Mouse (Mus musculus) forebrain, postnatal 0 days (tissue): ENCODE data around the gene Tex48. TPM values are rescaled to one million over a fixed set of nuclear protein-coding genes. Genes with fewer than 3 reads are reported as not detected.

Experiments used
- ATAC-seq: fragments of 200-750 bp; cut with Nextera tagmentation; 2 replicates; pipeline ENCODE4 v1.8.0; 2017; ENCODE audit warnings: mild to moderate bottlenecking, moderate library complexity
- DNase-seq: peaks from one replicate; pipeline ENCODE4 v3.0.0-alpha.2; 2015
- H3K27ac ChIP-seq: fragments of 300-500 bp; sonication (generic); 2 replicates; pipeline ENCODE4 v1.5.1; 2014; ENCODE audit warnings: low read depth, mild to moderate bottlenecking, antibody characterized with exemption, low read length, moderate library complexity, mixed read lengths
- H3K27me3 ChIP-seq: fragments of 300-500 bp; sonication (generic); 2 replicates; pipeline ENCODE4 v1.6.1; 2014; ENCODE audit warnings: mild to moderate bottlenecking, low read length, mixed read lengths; ENCODE audit not compliant: insufficient read depth
- H3K36me3 ChIP-seq: fragments of 300-500 bp; sonication (generic); 2 replicates; pipeline ENCODE4 v1.6.1; 2014; ENCODE audit warnings: mild to moderate bottlenecking, moderate library complexity; ENCODE audit not compliant: insufficient read depth
- H3K4me1 ChIP-seq: fragments of 300-500 bp; sonication (generic); 2 replicates; pipeline ENCODE4 v1.6.1; 2014; ENCODE audit warnings: antibody characterized with exemption; ENCODE audit not compliant: insufficient read depth
- H3K4me2 ChIP-seq: fragments of 300-500 bp; sonication (generic); 2 replicates; pipeline ENCODE4 v1.6.1; 2014; ENCODE audit warnings: low read depth, mild to moderate bottlenecking, moderate library complexity
- H3K4me3 ChIP-seq: fragments of 300-500 bp; sonication (generic); 2 replicates; pipeline ENCODE4 v1.5.1; 2014; ENCODE audit warnings: low read depth, low read length, mixed read lengths
- H3K9ac ChIP-seq: fragments of 300-500 bp; sonication (generic); 2 replicates; pipeline ENCODE4 v1.6.1; 2014; ENCODE audit warnings: mild to moderate bottlenecking
- H3K9me3 ChIP-seq: fragments of 300-500 bp; sonication (generic); 2 replicates; pipeline ENCODE4 v1.6.1; 2016; ENCODE audit warnings: low read length
- CTCF ChIP-seq: sonication (generic); IDR thresholded peaks from 2 replicates; pipeline ENCODE4 v1.5.1; 2016; ENCODE audit warnings: antibody characterized with exemption, control low read depth, low read depth
- WGBS: fragments of 180-500 bp; shearing (Covaris S2); extraction: QIAGEN DNeasy Blood & Tissue Kit; methylation state at CpG from one replicate; pipeline ENCODE4 v1.1.7; 2014; 5-methylcytosine and 5-hydroxymethylcytosine counted together
- polyA plus RNA-seq: library from polyadenylated mRNA; unstranded; fragments of >200 nt; fragmentation: Nextera tagmentation; extraction: Ambion mirVana; gene quantifications from 2 replicates; pipeline ENCODE4 v1.2.1, GENCODE M21; 2015
- total RNA-seq: library from RNA; depleted of rRNA; stranded (reverse); fragments of >200 nt; gene quantifications from 2 replicates; pipeline ENCODE4 v1.2.3, GENCODE M21; 2014

Gene Tex48
- total and polyA plus RNA-seq, 2 experiments from 2014 or later = not detected

GRCm38 (mm10) chr4:63582580-63582979, 39.6 kb downstream of the Tex48 start:
- no peak for DNase-seq
- Histone ChIP-seq H3K4me1 (peaks cover 5% of the 10 kb centered on the region; the same call in 1 of the 2 replicates), H3K36me3 (no peaks in the 10 kb centered on the region), H3K4me2 (no peak overlapping the region), H3K27me3 (no peaks in the 10 kb centered on the region), H3K4me3 (no peak overlapping the region), H3K9me3 (no peaks in the 10 kb centered on the region), H3K27ac (no peak overlapping the region), H3K9ac (no peak overlapping the region)
- no peak for TF ChIP-seq CTCF
- ATAC-seq = no peak
- WGBS = 62% methylated on average over 5 of the region's 5 CpGs

GRCm38 (mm10) chr4:63580078-63580477, 42.1 kb downstream of the Tex48 start:
- H3K27ac ChIP-seq = no peak overlapping the region; the same call in 1 of the 2 replicates
- H3K27me3 ChIP-seq = no peaks in the 10 kb centered on the region
- DNase-seq (peak; percentile 30), ATAC-seq (peak; percentile 93)
- no peak overlapping the region for H3K4me3 ChIP-seq
- 13% methylated on average over 6 of the region's 6 CpGs for WGBS
- no peaks in the 10 kb centered on the region for H3K9me3 ChIP-seq
- no peak for TF ChIP-seq CTCF
- H3K4me2 ChIP-seq = no peak overlapping the region
- no peaks in the 10 kb centered on the region for H3K36me3 ChIP-seq
- H3K9ac ChIP-seq = no peak overlapping the region
- H3K4me1 ChIP-seq = peaks cover 5% of the 10 kb centered on the region; the same call in 1 of the 2 replicates

GRCm38 (mm10) chr4:63579649-63580048, 42.6 kb downstream of the Tex48 start:
- WGBS = 79% methylated on average over 14 of the region's 14 CpGs
- H3K4me3 ChIP-seq = no peak overlapping the region
- peak; percentile 18; the same call in 1 of the 2 replicates for ATAC-seq
- H3K9ac ChIP-seq = no peak overlapping the region
- no peaks in the 10 kb centered on the region for H3K27me3 ChIP-seq
- no peak overlapping the region for H3K4me2 ChIP-seq
- no peak overlapping the region for H3K27ac ChIP-seq
- peaks cover 5% of the 10 kb centered on the region; the same call in 1 of the 2 replicates for H3K4me1 ChIP-seq
- H3K9me3 ChIP-seq = no peaks in the 10 kb centered on the region
- no peak for TF ChIP-seq CTCF
- no peak for DNase-seq
- H3K36me3 ChIP-seq = no peaks in the 10 kb centered on the region

GRCm38 (mm10) chr4:63572621-63573020, 49.6 kb downstream of the Tex48 start:
- Histone ChIP-seq H3K4me2 (no peak overlapping the region), H3K9ac (no peak overlapping the region), H3K27ac (no peak overlapping the region), H3K36me3 (no peaks in the 10 kb centered on the region), H3K4me1 (no peaks in the 10 kb centered on the region), H3K4me3 (no peak overlapping the region), H3K27me3 (no peaks in the 10 kb centered on the region), H3K9me3 (no peaks in the 10 kb centered on the region)
- no peak for ATAC-seq
- WGBS = 91% methylated on average over 5 of the region's 5 CpGs
- DNase-seq = no peak
- no peak for TF ChIP-seq CTCF

- WGBS = 14% methylated on average over 7 of the region's 7 CpGs
- TF ChIP-seq CTCF = no peak
- Histone ChIP-seq H3K4me3 (no peak overlapping the region), H3K4me2 (no peak overlapping the region), H3K36me3 (no peaks in the 10 kb centered on the region), H3K9me3 (no peaks in the 10 kb centered on the region), H3K4me1 (no peaks in the 10 kb centered on the region), H3K27ac (0 out of 2 replicates have a peak overlapping the region, but pooled peaks have one; percentile 42), H3K9ac (no peak overlapping the region), H3K27me3 (no peaks in the 10 kb centered on the region)
- peak; percentile 26 for DNase-seq
- ATAC-seq = peak; percentile 52; the same call in 1 of the 2 replicates
Observed at GRCm38 (mm10) chr4:63570208-63570781, 51.9 kb downstream of the Tex48 start.

GRCm38 (mm10) chr4:63569322-63569721, 52.9 kb downstream of the Tex48 start:
- 85% methylated on average over 8 of the region's 8 CpGs for WGBS
- Histone ChIP-seq H3K4me3 (no peak overlapping the region), H3K27ac (no peak overlapping the region), H3K36me3 (no peaks in the 10 kb centered on the region), H3K4me1 (no peaks in the 10 kb centered on the region), H3K9ac (no peak overlapping the region), H3K27me3 (no peaks in the 10 kb centered on the region), H3K4me2 (no peak overlapping the region), H3K9me3 (no peaks in the 10 kb centered on the region)
- TF ChIP-seq CTCF = no peak
- ATAC-seq (no peak), DNase-seq (no peak)

- Histone ChIP-seq H3K4me1 (no peaks in the 10 kb centered on the region), H3K27me3 (no peaks in the 10 kb centered on the region), H3K4me3 (no peak overlapping the region), H3K9me3 (no peaks in the 10 kb centered on the region), H3K9ac (no peak overlapping the region), H3K27ac (no peak overlapping the region), H3K36me3 (no peaks in the 10 kb centered on the region), H3K4me2 (no peak overlapping the region)
- no peak for ATAC-seq
- 87% methylated on average over 10 of the region's 10 CpGs for WGBS
- no peak for DNase-seq
- no peak for TF ChIP-seq CTCF
Observed at GRCm38 (mm10) chr4:63567712-63568390, 54.4 kb downstream of the Tex48 start.
